Comparison of ENCODE assay signal across 8 mouse cellular contexts in genomic region chr4:84199181-84199656, GRCm38 (mm10).
DNase-seq lines count a peak whose midpoint lies in the region; ATAC-seq and TF ChIP-seq lines count a peak whose summit lies in the region.

No protein-coding gene starts in this region.

- peak; percentile 36 to 50 for DNase-seq in gastrocnemius, postnatal 36 days
- no peak for DNase-seq in limb, embryonic 11.5 days (ENCODE audit: low spot score)
- DNase-seq in frontal cortex, adult 2 months (ENCODE audit: extremely low spot score in 1 of 2, low spot score in 1 of 2) = no peak

- intact Hi-C loops in gastrocnemius, postnatal 36 days (cut with DNase I) = no loop called here

- no peak for TF ChIP-seq CTCF in intestine, postnatal 0 days (IDR thresholded peaks at IDR 0.05; ENCODE audit: low read depth)
- TF ChIP-seq CTCF in C2C12 (IDR thresholded peaks at IDR 0.05; ENCODE audit: control insufficient read depth, insufficient read depth, insufficient read length) = no peak

- H3K4me3 ChIP-seq in intestine, embryonic 15.5 days (replicated peaks) = no peak overlapping the region
- no peak overlapping the region for H3K4me3 ChIP-seq in intestine, postnatal 0 days (ENCODE audit: low read depth, low read length)
- no peak overlapping the region for H3K4me3 ChIP-seq in C2C12 (ENCODE audit: insufficient read depth, poor library complexity, severe bottlenecking)
- no peak overlapping the region for H3K4me3 ChIP-seq in limb, embryonic 11.5 days (ENCODE audit: low read depth, low read length)

- H3K79me2 ChIP-seq in C2C12 (ENCODE audit: control insufficient read depth, insufficient read depth) = no peaks in the 10 kb centered on the region

- no peak overlapping the region for H3K27ac ChIP-seq in intestine, embryonic 15.5 days
- no peak overlapping the region for H3K27ac ChIP-seq in intestine, postnatal 0 days (ENCODE audit: low read depth, low read length)
- H3K27ac ChIP-seq in limb, embryonic 11.5 days (replicated peaks; ENCODE audit: low read depth, low read length) = no peak overlapping the region

- no peaks in the 10 kb centered on the region; the same call in 1 of the 2 replicates for H3K4me1 ChIP-seq in intestine, embryonic 15.5 days (replicated peaks)
- no peaks in the 10 kb centered on the region for H3K4me1 ChIP-seq in intestine, postnatal 0 days (replicated peaks; ENCODE audit: control insufficient read depth, insufficient read depth, low read length)
- H3K4me1 ChIP-seq in limb, embryonic 11.5 days (ENCODE audit: control insufficient read depth, insufficient read depth, low read length) = peaks cover 15% of the 10 kb centered on the region

- WGBS in intestine, embryonic 15.5 days = 50% methylated on average over 9 of the region's 9 CpGs
- 53% methylated on average over 9 of the region's 9 CpGs for WGBS in intestine, postnatal 0 days
- 50% methylated on average over 9 of the region's 9 CpGs for whole genome bisulfite sequencing in limb, embryonic 11.5 days

- H3K79me3 ChIP-seq in C2C12 (ENCODE audit: low read depth) = no peaks in the 10 kb centered on the region

- ATAC-seq in intestine, embryonic 15.5 days = 0 out of 2 replicates have a peak, but pooled peaks have one; percentile 26
- no peak for ATAC-seq in intestine, postnatal 0 days
- ATAC-seq in limb, embryonic 11.5 days (ENCODE audit: insufficient number of reproducible peaks, low FRiP score, low TSS enrichment, low read depth) = 0 out of 2 replicates have a peak, but pooled peaks have one; percentile 8
- ATAC-seq in megakaryocyte progenitor cell, adult 5-6 weeks (replicated peaks; ENCODE audit: poor library complexity) = no peak
- ATAC-seq in granulocyte monocyte progenitor cell, adult 5-6 weeks (replicated peaks; ENCODE audit: poor library complexity, severe bottlenecking) = no peak

- no peak overlapping the region for H3K9ac ChIP-seq in intestine, embryonic 15.5 days
- H3K9ac ChIP-seq in intestine, postnatal 0 days (ENCODE audit: low read depth, low read length) = no peak overlapping the region
- no peak overlapping the region for H3K9ac ChIP-seq in limb, embryonic 11.5 days (ENCODE audit: low read length)

- H3K9me3 ChIP-seq in intestine, embryonic 15.5 days = no peaks in the 10 kb centered on the region
- H3K9me3 ChIP-seq in intestine, postnatal 0 days (ENCODE audit: control insufficient read depth) = no peaks in the 10 kb centered on the region
- H3K9me3 ChIP-seq in limb, embryonic 11.5 days (ENCODE audit: control insufficient read depth, low read length) = no peaks in the 10 kb centered on the region

- H3ac ChIP-seq in C2C12 (ENCODE audit: control insufficient read depth, insufficient read length, low read depth) = no peak overlapping the region

- H3K27me3 ChIP-seq in intestine, embryonic 15.5 days (replicated peaks) = no peaks in the 10 kb centered on the region
- no peaks in the 10 kb centered on the region for H3K27me3 ChIP-seq in intestine, postnatal 0 days (replicated peaks; ENCODE audit: control insufficient read depth, insufficient read depth, low read length)
- H3K27me3 ChIP-seq in C2C12 (ENCODE audit: control insufficient read depth, insufficient read depth, insufficient read length) = no peaks in the 10 kb centered on the region
- H3K27me3 ChIP-seq in limb, embryonic 11.5 days (ENCODE audit: control insufficient read depth, insufficient read depth, low read length) = no peaks in the 10 kb centered on the region

- H3K4me2 ChIP-seq in intestine, embryonic 15.5 days (replicated peaks) = no peak overlapping the region
- no peak overlapping the region for H3K4me2 ChIP-seq in intestine, postnatal 0 days (replicated peaks; ENCODE audit: low read depth)
- no peak overlapping the region for H3K4me2 ChIP-seq in limb, embryonic 11.5 days (ENCODE audit: low read depth, severe bottlenecking)

- no peaks in the 10 kb centered on the region for H3K36me3 ChIP-seq in intestine, embryonic 15.5 days
- H3K36me3 ChIP-seq in intestine, postnatal 0 days (ENCODE audit: control insufficient read depth, insufficient read depth) = no peaks in the 10 kb centered on the region
- no peaks in the 10 kb centered on the region for H3K36me3 ChIP-seq in C2C12 (ENCODE audit: control insufficient read depth, insufficient read depth)
- no peaks in the 10 kb centered on the region for H3K36me3 ChIP-seq in limb, embryonic 11.5 days (ENCODE audit: control insufficient read depth, insufficient read depth, low read length)

TF ChIP-seq in C2C12, 6 proteins besides CTCF, POLR2A, EP300 and RAD21:
- peak; percentile 54 for TF ChIP-seq MAX (IDR thresholded peaks at IDR 0.05)
- no peak for TF ChIP-seq USF1 (IDR thresholded peaks at IDR 0.05; ENCODE audit: low read depth)
- peak; percentile 92 for TF ChIP-seq MYOD1 (IDR thresholded peaks at IDR 0.05; ENCODE audit: control insufficient read depth, insufficient read length, low read depth)

Comparison
In these comparisons a context has a peak if more than half of its experiments do, and no peak if none do; other contexts are left out.
1. ATAC-seq: peak in intestine, embryonic 15.5 days (single experiment) and limb, embryonic 11.5 days (single experiment); none in intestine, postnatal 0 days (single experiment), megakaryocyte progenitor cell, adult 5-6 weeks (single experiment) and granulocyte monocyte progenitor cell, adult 5-6 weeks (single experiment).
2. DNase-seq: peak in gastrocnemius, postnatal 36 days (2 of 2); none in limb, embryonic 11.5 days (single experiment) and frontal cortex, adult 2 months (0 of 2).